Mouse (Mus musculus) E14TG2a.4 (cell line): ENCODE results near the gene Spsb1.

Experiments
- CTCF ChIP-seq: conservative IDR thresholded peaks from 2 replicates; pipeline ENCODE4 v1.5.1; 2014; ENCODE audit warnings: low read length
- NANOG ChIP-seq: IDR thresholded peaks from 2 replicates; pipeline ENCODE4 v1.6.1; 2014; ENCODE audit warnings: borderline replicate concordance, low read length, mixed read lengths

DNA sequence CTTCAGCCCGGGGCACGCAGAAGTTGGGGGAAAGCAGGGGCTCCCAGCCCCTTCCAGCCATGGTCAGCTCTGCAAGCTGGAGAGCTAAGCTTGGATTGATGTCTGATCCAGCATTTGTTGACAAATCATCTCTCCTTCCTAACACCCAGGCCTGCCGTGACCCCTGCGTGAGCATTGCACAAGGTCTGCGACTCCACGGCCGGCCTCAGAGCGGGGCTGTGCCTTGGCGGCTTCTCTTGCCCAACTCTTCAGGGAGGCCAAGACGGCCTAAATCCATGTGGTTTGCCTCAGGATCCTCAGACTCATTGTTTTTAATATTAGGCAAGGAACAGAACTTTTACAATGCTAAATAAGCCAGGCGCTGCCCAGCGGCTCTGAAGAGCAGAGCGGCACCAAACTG lies 3.6 kb downstream of the Spsb1 start:
- TF ChIP-seq CTCF (no peak), NANOG (no peak)
